Mouse (Mus musculus) heart, postnatal 0 days (tissue): Measurements from ENCODE around the gene Armh3.

Experiments
- CTCF ChIP-seq: IDR thresholded peaks from 2 replicates; pipeline ENCODE4 v1.5.1; 2016; ENCODE audit warnings: antibody characterized with exemption, control low read depth, low read depth
- EP300 ChIP-seq: IDR thresholded peaks from 2 replicates; pipeline ENCODE4 v1.6.1; 2016; ENCODE audit warnings: antibody characterized with exemption, low read depth

GRCm38 (mm10) chr19:46004814-46005466, 6.7 kb upstream of the Armh3 start:
- TF ChIP-seq CTCF: no peak
- no peak for TF ChIP-seq EP300
